Mouse (Mus musculus) G1E (cell line): ENCODE data around the gene Cttn. TPM values are rescaled to one million over a fixed set of nuclear protein-coding genes. Genes with fewer than 3 reads are reported as not detected.

Source experiments
- ATAC-seq: 2 replicates; pipeline ENCODE4 v1.8.0; 2016; ENCODE audit warnings: mild to moderate bottlenecking; ENCODE audit not compliant: insufficient number of reproducible peaks, poor library complexity, low FRiP score, severe bottlenecking; ENCODE audit errors: extremely low read depth
- DNase-seq: peaks from one replicate; pipeline ENCODE4 v3.0.0; 2012; ENCODE audit warnings: low spot score
- H3K27me3 ChIP-seq: 2 replicates; pipeline ENCODE4 v1.6.1; 2012; ENCODE audit warnings: mild to moderate bottlenecking, low read length, inconsistent platforms; ENCODE audit not compliant: insufficient read depth
- H3K36me3 ChIP-seq: replicated peaks from 2 replicates; pipeline ENCODE3; 2012; ENCODE audit warnings: mild to moderate bottlenecking, inconsistent platforms
- H3K4me1 ChIP-seq: 2 replicates; pipeline ENCODE4 v1.6.1; 2012; ENCODE audit warnings: low read depth, low read length, inconsistent platforms, mixed read lengths; ENCODE audit not compliant: insufficient read depth
- H3K4me3 ChIP-seq: 2 replicates; pipeline ENCODE4 v1.5.1; 2012; ENCODE audit warnings: low read depth, mild to moderate bottlenecking, inconsistent platforms, low read length, moderate library complexity, mixed read lengths
- H3K9me3 ChIP-seq: replicated peaks from 2 replicates; pipeline ENCODE4 v1.6.1; 2012; ENCODE audit warnings: inconsistent platforms
- CTCF ChIP-seq: IDR thresholded peaks from 2 replicates; pipeline ENCODE4 v1.5.1; 2012; ENCODE audit warnings: low read depth, low read length, inconsistent platforms, mixed read lengths
- GATA1 ChIP-seq: IDR thresholded peaks from 2 replicates; pipeline ENCODE4 v1.6.1; 2012; ENCODE audit warnings: borderline replicate concordance, low read length, inconsistent platforms, mixed read lengths
- GATA2 ChIP-seq: IDR thresholded peaks from 2 replicates; pipeline ENCODE4 v1.6.1; 2012; ENCODE audit warnings: low read depth, low read length, inconsistent platforms, borderline replicate concordance
- POLR2AphosphoS5 ChIP-seq: IDR thresholded peaks from 2 replicates; pipeline ENCODE4 v1.6.1; 2012; ENCODE audit warnings: low read depth, low read length, inconsistent platforms; ENCODE audit not compliant: insufficient replicate concordance
- TAL1 ChIP-seq: conservative IDR thresholded peaks from 2 replicates; pipeline ENCODE4 v1.6.1; 2012; ENCODE audit warnings: low read depth, low read length, inconsistent platforms, mixed read lengths
- polyA plus RNA-seq: library from polyadenylated mRNA; stranded (reverse); fragments of >175 nt; gene quantifications from 2 replicates; pipeline ENCODE4 v1.2.3, GENCODE M21; 2012
- total RNA-seq, 2 experiments: library from RNA; stranded (forward) in 1 of 2; stranded (reverse) in 1 of 2; fragments of 200-1000 nt in 1 of 2; fragments of >200 nt in 1 of 2; fragmentation: Nextera tagmentation in 1 of 2; gene quantifications; 2 replicates each; pipeline ENCODE4 v1.2.3; 2014 to 2017

Cttn gene
- total and polyA plus RNA-seq, 3 experiments, result 23.8 to 107 (median 34.1) TPM

DNA sequence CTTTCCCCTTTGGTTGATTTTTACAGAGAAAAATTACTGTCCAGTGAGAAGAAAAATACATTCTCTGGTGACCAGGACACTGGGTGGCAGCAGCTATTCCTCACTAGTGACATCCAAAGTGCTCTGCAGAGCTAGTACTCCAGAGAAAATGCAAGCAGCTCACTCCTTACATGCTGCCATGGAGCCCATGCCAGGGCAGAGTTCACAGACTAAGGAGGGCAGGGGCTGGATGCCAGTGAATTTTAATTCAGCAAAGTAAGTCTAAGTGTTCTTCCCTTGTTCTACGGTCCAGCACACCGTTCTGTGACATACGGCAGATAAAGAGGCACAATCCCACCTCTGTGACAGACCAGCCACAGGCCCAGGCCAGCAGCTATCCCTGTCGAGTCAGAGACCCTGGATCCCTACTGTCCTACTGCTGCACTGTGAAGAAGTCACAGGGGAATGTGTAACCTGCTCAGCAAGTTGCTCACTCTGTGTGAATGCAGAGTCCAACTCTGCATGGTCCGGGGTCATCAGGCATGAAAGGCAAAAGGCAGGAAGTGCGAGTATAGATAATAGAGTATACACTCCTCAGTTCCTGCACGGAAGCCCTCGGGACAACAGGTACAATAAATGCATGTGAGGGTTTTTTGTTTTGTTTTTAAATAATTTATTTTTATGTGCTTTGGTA, 19.5 kb upstream of the Cttn start:
- ATAC-seq, result no peak
- no peak overlapping the region for H3K4me3 ChIP-seq
- no peaks in the 10 kb centered on the region for H3K9me3 ChIP-seq
- no peak for TF ChIP-seq GATA2
- TF ChIP-seq CTCF, result no peak
- no peak for TF ChIP-seq TAL1
- TF ChIP-seq GATA1, result no peak
- no peak for TF ChIP-seq POLR2AphosphoS5
- no peaks in the 10 kb centered on the region for H3K27me3 ChIP-seq
- peaks cover 85% of the 10 kb centered on the region for H3K36me3 ChIP-seq
- DNase-seq, result no peak
- peaks cover 35% of the 10 kb centered on the region for H3K4me1 ChIP-seq

DNA sequence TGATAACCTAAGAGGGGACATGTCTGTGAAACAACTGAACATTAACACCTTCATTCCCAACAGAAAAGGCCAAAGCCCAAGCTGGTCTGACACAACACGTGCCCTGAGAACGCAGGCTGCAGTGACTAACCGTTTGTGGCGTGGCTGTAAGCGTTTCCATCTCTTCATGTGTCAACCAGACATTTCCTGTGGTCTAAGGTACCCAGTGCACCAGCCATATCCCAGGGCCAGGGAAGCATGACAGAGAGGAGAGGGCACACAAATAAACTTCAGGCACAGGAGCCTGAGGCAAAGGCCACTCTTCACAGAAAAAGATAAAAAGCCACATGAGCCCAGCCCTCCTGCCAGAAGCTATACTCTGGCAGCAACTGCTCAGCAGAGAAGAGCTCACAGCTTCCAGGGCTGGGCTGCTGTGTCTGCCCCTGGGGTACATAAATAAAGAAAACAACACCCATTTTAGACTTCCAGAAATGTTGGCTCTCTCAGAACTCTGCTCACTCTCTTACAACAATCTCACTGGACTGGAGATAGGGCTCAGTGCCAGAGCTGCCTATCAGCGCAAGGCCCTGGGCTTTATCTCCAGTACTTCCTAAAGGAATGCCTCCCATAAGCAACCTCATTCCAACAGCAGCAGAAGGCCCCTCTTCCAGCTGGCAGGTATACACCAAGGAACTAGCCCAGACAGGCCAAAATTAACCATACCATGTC, 18.4 kb upstream of the Cttn start:
- Histone ChIP-seq H3K9me3 (no peaks in the 10 kb centered on the region), H3K4me3 (no peak overlapping the region), H3K36me3 (peaks cover 88% of the 10 kb centered on the region), H3K27me3 (no peaks in the 10 kb centered on the region), H3K4me1 (peaks cover 27% of the 10 kb centered on the region)
- no peak for DNase-seq
- no peak for ATAC-seq
- TF ChIP-seq GATA1, result no peak
- TF ChIP-seq TAL1, result no peak
- no peak for TF ChIP-seq CTCF
- no peak for TF ChIP-seq GATA2
- no peak for TF ChIP-seq POLR2AphosphoS5

GRCm38 (mm10) chr7:144480314-144480713, 9.5 kb upstream of the Cttn start:
- DNase-seq (no peak), ATAC-seq (no peak)
- peaks cover 92% of the 10 kb centered on the region for H3K36me3 ChIP-seq
- TF ChIP-seq POLR2AphosphoS5, result no peak
- no peak for TF ChIP-seq GATA2
- TF ChIP-seq GATA1, result no peak
- no peak for TF ChIP-seq CTCF
- TF ChIP-seq TAL1, result no peak
- no peaks in the 10 kb centered on the region for H3K4me1 ChIP-seq
- no peak overlapping the region for H3K4me3 ChIP-seq
- no peaks in the 10 kb centered on the region for H3K27me3 ChIP-seq
- H3K9me3 ChIP-seq, result no peaks in the 10 kb centered on the region

DNA sequence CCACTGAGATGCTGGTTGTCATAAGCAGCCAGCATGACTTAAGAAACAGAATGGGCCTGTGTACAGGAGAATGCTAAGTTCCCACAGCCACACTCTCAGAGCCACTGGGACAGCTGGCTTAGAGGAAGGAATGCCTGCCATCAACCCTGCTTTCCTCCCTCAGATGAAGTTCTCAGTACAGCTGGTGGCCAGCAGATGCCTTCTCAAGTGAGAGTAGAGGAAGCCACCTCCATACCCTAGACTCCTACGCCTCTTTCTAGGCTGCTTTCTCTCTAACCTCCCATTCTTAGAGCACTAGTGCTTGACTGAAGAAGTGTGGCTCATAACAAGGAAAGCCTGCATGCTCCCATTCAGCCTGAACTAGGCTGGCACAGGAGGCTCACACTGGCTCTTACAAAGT, 8.8 kb upstream of the Cttn start:
- no peak for TF ChIP-seq GATA1
- H3K36me3 ChIP-seq, result peaks cover 86% of the 10 kb centered on the region
- H3K27me3 ChIP-seq, result no peaks in the 10 kb centered on the region
- no peak for ATAC-seq
- DNase-seq, result no peak
- no peaks in the 10 kb centered on the region for H3K9me3 ChIP-seq
- no peaks in the 10 kb centered on the region for H3K4me1 ChIP-seq
- H3K4me3 ChIP-seq, result no peak overlapping the region

DNA sequence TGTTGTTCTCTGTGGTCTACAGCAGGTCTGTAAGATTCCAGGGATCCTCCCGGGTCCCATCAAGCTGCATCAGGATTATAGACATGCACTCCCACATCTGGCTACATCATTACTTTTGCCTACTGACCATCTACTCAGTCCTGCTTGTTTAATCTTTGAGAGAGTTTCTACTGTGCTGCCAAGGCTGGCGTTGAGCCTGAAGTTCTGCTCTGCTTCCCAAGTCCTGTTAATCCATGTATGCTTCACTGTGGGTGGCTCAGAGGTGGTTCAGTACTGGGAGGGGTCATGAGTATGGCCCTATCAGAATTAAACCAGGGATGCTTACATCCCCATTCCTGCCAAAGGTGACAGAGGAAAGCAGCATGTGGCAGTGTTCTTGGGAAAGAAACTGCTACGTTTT, 4.9 kb upstream of the Cttn start:
- Histone ChIP-seq H3K9me3 (no peaks in the 10 kb centered on the region), H3K4me3 (no peak overlapping the region), H3K36me3 (peaks cover 50% of the 10 kb centered on the region), H3K4me1 (peaks cover 4% of the 10 kb centered on the region), H3K27me3 (no peaks in the 10 kb centered on the region)
- ATAC-seq (no peak), DNase-seq (no peak)
- TF ChIP-seq CTCF, result no peak
- no peak for TF ChIP-seq GATA1
- no peak for TF ChIP-seq POLR2AphosphoS5
- no peak for TF ChIP-seq GATA2
- no peak for TF ChIP-seq TAL1

- Histone ChIP-seq H3K9me3 (no peaks in the 10 kb centered on the region), H3K4me1 (peaks cover 27% of the 10 kb centered on the region), H3K27me3 (no peaks in the 10 kb centered on the region), H3K4me3 (no peak overlapping the region), H3K36me3 (peaks cover 35% of the 10 kb centered on the region)
- TF ChIP-seq TAL1 (no peak), POLR2AphosphoS5 (no peak), GATA1 (no peak), GATA2 (no peak), CTCF (no peak)
- DNase-seq, result no peak
- ATAC-seq, result no peak
Measured at GRCm38 (mm10) chr7:144473486-144473885, 2.7 kb upstream of the Cttn start.

DNA sequence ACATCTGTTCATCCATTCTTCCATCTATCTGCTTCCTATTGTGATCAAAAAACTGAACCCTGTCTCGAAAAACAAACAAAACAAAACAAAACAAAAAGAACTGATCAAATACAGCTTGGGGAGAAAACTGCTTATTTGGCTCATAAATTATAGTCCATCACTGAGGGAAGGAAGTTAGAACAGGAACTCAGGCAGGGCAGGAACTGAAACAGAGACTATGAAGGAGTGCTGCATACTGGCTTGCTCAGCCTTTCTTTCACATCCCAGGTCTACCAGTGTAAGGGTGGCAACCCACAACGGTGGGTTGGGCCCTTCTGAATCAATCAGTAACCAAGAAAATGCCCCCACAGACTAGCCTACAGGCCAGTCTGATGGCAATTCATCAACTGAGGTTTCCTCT, 294 bp upstream of the Cttn start:
- ATAC-seq, result no peak
- H3K27me3 ChIP-seq, result no peaks in the 10 kb centered on the region
- peaks cover 36% of the 10 kb centered on the region for H3K36me3 ChIP-seq
- no peaks in the 10 kb centered on the region for H3K9me3 ChIP-seq
- H3K4me1 ChIP-seq, result peaks cover 30% of the 10 kb centered on the region
- peak overlapping the region; percentile 82; the same call in 1 of the 2 replicates for H3K4me3 ChIP-seq
- no peak for TF ChIP-seq TAL1
- no peak for TF ChIP-seq GATA2
- no peak for TF ChIP-seq POLR2AphosphoS5
- no peak for TF ChIP-seq GATA1
- DNase-seq, result no peak
